Mouse (Mus musculus): ENCODE results near the gene Wwp2.

DNA sequence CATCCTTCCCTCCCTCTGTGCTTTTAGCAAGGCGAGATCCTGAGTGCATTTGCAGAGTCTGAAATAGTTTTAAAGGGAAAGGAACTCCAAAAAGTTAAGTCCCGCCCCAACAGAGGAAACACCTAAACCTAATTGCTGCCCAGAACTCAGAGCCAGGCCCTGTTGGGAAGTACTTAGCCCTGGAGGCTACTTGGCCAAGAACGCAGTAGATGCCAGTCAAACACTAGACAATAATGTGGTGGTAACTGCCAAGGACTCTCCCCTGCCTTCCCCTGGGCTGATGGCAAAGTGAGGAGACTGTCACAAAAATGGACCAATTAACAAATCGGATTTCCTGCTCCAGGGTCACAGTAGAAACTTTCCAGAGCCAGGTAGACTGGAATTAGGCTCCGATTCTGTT is 34.3 kb upstream of the Wwp2 start:
- no peak for TF ChIP-seq POLR2A (IDR thresholded peaks at IDR 0.05; ENCODE audit: insufficient read length, low read depth)
- no peak for TF ChIP-seq USF1 (IDR thresholded peaks at IDR 0.05; ENCODE audit: low read depth)

Measured in myocyte (in vitro differentiated cells).